Mouse (Mus musculus) midbrain, embryonic 11.5 days (tissue): Measurements from ENCODE around the gene Cenpv. TPM values are rescaled to one million over a fixed set of nuclear protein-coding genes. Genes with fewer than 3 reads are reported as not detected.

Experiments
- ATAC-seq: fragments of 200-750 bp; cut with Nextera tagmentation; 2 replicates; pipeline ENCODE4 v1.8.0; 2017; ENCODE audit warnings: moderate TSS enrichment, moderate library complexity; ENCODE audit not compliant: low FRiP score
- DNase-seq: peaks from one replicate; pipeline ENCODE4 v3.0.0; 2015; ENCODE audit warnings: low spot score; ENCODE audit errors: missing footprints
- H3K27ac ChIP-seq: fragments of 300-500 bp; sonication (generic); 2 replicates; pipeline ENCODE4 v1.5.1; 2014; ENCODE audit warnings: low read depth, low read length
- H3K27me3 ChIP-seq: fragments of 300-500 bp; sonication (generic); 2 replicates; pipeline ENCODE4 v1.6.1; 2014; ENCODE audit warnings: mild to moderate bottlenecking, low read length, moderate library complexity, mixed read lengths; ENCODE audit not compliant: control insufficient read depth, insufficient read depth
- H3K36me3 ChIP-seq: fragments of 300-500 bp; sonication (generic); 2 replicates; pipeline ENCODE4 v1.6.1; 2014; ENCODE audit warnings: mild to moderate bottlenecking, low read length, moderate library complexity, mixed read lengths; ENCODE audit not compliant: control insufficient read depth, insufficient read depth
- H3K4me1 ChIP-seq: fragments of 300-500 bp; sonication (generic); 2 replicates; pipeline ENCODE4 v1.6.1; 2014; ENCODE audit warnings: low read length; ENCODE audit not compliant: control insufficient read depth, insufficient read depth
- H3K4me2 ChIP-seq: fragments of 300-500 bp; sonication (generic); 2 replicates; pipeline ENCODE4 v1.6.1; 2014; ENCODE audit warnings: mild to moderate bottlenecking, moderate library complexity
- H3K4me3 ChIP-seq: fragments of 300-500 bp; sonication (generic); 2 replicates; pipeline ENCODE4 v1.5.1; 2014; ENCODE audit warnings: low read depth, low read length
- H3K9ac ChIP-seq: fragments of 300-500 bp; sonication (generic); 2 replicates; pipeline ENCODE4 v1.6.1; 2014; ENCODE audit warnings: low read length
- H3K9me3 ChIP-seq: fragments of 300-500 bp; sonication (generic); 2 replicates; pipeline ENCODE4 v1.6.1; 2016; ENCODE audit warnings: low read length; ENCODE audit not compliant: control insufficient read depth
- WGBS: fragments of 180-500 bp; shearing (Covaris S2); extraction: QIAGEN DNeasy Blood & Tissue Kit; methylation state at CpG from one replicate; pipeline ENCODE4 v1.1.7; 2014; 5-methylcytosine and 5-hydroxymethylcytosine counted together
- polyA plus RNA-seq: library from polyadenylated mRNA; unstranded; fragments of >200 nt; fragmentation: Nextera tagmentation; extraction: Ambion mirVana; gene quantifications from 2 replicates; pipeline ENCODE4 v1.2.1, GENCODE M21; 2014

The Cenpv gene
- polyA plus RNA-seq, 1 experiment from 2014 or later, result 68.5 TPM

GRCm38 (mm10) chr11:62486949-62487348 lies 52.1 kb downstream of the Cenpv start:
- Histone ChIP-seq H3K27ac (no peak overlapping the region), H3K4me2 (no peak overlapping the region), H3K9me3 (no peaks in the 10 kb centered on the region), H3K27me3 (no peaks in the 10 kb centered on the region), H3K4me1 (no peaks in the 10 kb centered on the region), H3K9ac (no peak overlapping the region), H3K36me3 (no peaks in the 10 kb centered on the region), H3K4me3 (no peak overlapping the region)
- DNase-seq (no peak), ATAC-seq (no peak)
- 93% methylated on average over 1 of the region's 1 CpGs for WGBS

GRCm38 (mm10) chr11:62479581-62479980 lies 59.5 kb downstream of the Cenpv start:
- DNase-seq (no peak), ATAC-seq (no peak)
- Histone ChIP-seq H3K4me3 (no peak overlapping the region), H3K9me3 (no peaks in the 10 kb centered on the region), H3K36me3 (no peaks in the 10 kb centered on the region), H3K9ac (no peak overlapping the region), H3K27me3 (no peaks in the 10 kb centered on the region), H3K27ac (no peak overlapping the region), H3K4me2 (no peak overlapping the region), H3K4me1 (no peaks in the 10 kb centered on the region)
- 86% methylated on average over 5 of the region's 5 CpGs for WGBS

- ATAC-seq, result no peak
- H3K9me3 ChIP-seq, result no peaks in the 10 kb centered on the region
- no peak overlapping the region for H3K9ac ChIP-seq
- no peaks in the 10 kb centered on the region for H3K4me1 ChIP-seq
- H3K27ac ChIP-seq, result no peak overlapping the region
- no peaks in the 10 kb centered on the region for H3K36me3 ChIP-seq
- H3K27me3 ChIP-seq, result no peaks in the 10 kb centered on the region
- no peak overlapping the region for H3K4me3 ChIP-seq
- WGBS, result 79% methylated on average over 6 of the region's 6 CpGs
- no peak overlapping the region for H3K4me2 ChIP-seq
- no peak for DNase-seq
Observed at GRCm38 (mm10) chr11:62478931-62479330, 60.1 kb downstream of the Cenpv start.

GRCm38 (mm10) chr11:62476156-62476555 lies 62.9 kb downstream of the Cenpv start:
- no peak overlapping the region for H3K4me2 ChIP-seq
- H3K4me3 ChIP-seq, result no peak overlapping the region
- no peak overlapping the region for H3K27ac ChIP-seq
- 98% methylated on average over 4 of the region's 4 CpGs for WGBS
- no peaks in the 10 kb centered on the region for H3K9me3 ChIP-seq
- H3K27me3 ChIP-seq, result no peaks in the 10 kb centered on the region
- ATAC-seq (no peak), DNase-seq (no peak)
- H3K9ac ChIP-seq, result no peak overlapping the region
- H3K4me1 ChIP-seq, result no peaks in the 10 kb centered on the region
- no peaks in the 10 kb centered on the region for H3K36me3 ChIP-seq

Other genes with a start within 250 kb of the Cenpv start
- 15.4 and 15.9 TPM in 2 replicates for gene Pigl, start 80.8 kb downstream of the Cenpv start, polyA plus RNA-seq
- 176 and 183 TPM in 2 replicates for gene Ncor1, start 80.7 kb downstream of the Cenpv start, polyA plus RNA-seq
- gene Ubb, start 11.9 kb upstream of the Cenpv start, polyA plus RNA-seq, result 3,727 and 3,899 TPM in 2 replicates
- 4.9 and 5.4 TPM in 2 replicates for gene Trpv2, start 35.2 kb upstream of the Cenpv start, polyA plus RNA-seq
- 12.5 and 12.6 TPM in 2 replicates for gene Lrrc75a, start 109.3 kb upstream of the Cenpv start, polyA plus RNA-seq
- gene Mmgt2, start 109.4 kb upstream of the Cenpv start, polyA plus RNA-seq, result 38.5 and 43.8 TPM in 2 replicates
- 12.4 and 14.9 TPM in 2 replicates for gene Zfp287, start 192.6 kb upstream of the Cenpv start, polyA plus RNA-seq
- not detected in 2 replicates for gene Gm10428, start 213.8 kb upstream of the Cenpv start, polyA plus RNA-seq